Mouse (Mus musculus) embryonic facial prominence, embryonic 10.5 days (tissue): ENCODE measurements around the gene Edem2. TPM values are rescaled to one million over a fixed set of nuclear protein-coding genes. Genes with fewer than 3 reads are reported as not detected.

Source experiments
- DNase-seq: peaks from one replicate; pipeline ENCODE4 v3.0.0-alpha.2; 2017; ENCODE audit warnings: low spot score
- H3K27ac ChIP-seq: fragments of 300-500 bp; sonication (generic); replicated peaks from 2 replicates; pipeline ENCODE4 v1.5.1; 2016; ENCODE audit warnings: mild to moderate bottlenecking
- H3K27me3 ChIP-seq: fragments of 300-500 bp; sonication (generic); replicated peaks from 2 replicates; pipeline ENCODE4 v1.6.1; 2016; ENCODE audit warnings: low read depth, mild to moderate bottlenecking; ENCODE audit not compliant: poor library complexity, severe bottlenecking
- H3K36me3 ChIP-seq: fragments of 300-500 bp; sonication (generic); replicated peaks from 2 replicates; pipeline ENCODE4 v1.6.1; 2016; ENCODE audit warnings: mild to moderate bottlenecking, moderate library complexity
- H3K4me1 ChIP-seq: fragments of 300-500 bp; sonication (generic); 2 replicates; pipeline ENCODE4 v1.6.1; 2016
- H3K4me3 ChIP-seq: fragments of 300-500 bp; sonication (generic); 2 replicates; pipeline ENCODE4 v1.5.1; 2016; ENCODE audit warnings: mild to moderate bottlenecking, moderate library complexity
- H3K9me3 ChIP-seq: fragments of 300-500 bp; sonication (generic); 2 replicates; pipeline ENCODE4 v1.6.1; 2016; ENCODE audit warnings: mild to moderate bottlenecking
- WGBS: fragments of 180-500 bp; shearing (Covaris S2); methylation state at CpG from one replicate; pipeline ENCODE4 v1.1.7; 2016; 5-methylcytosine and 5-hydroxymethylcytosine counted together
- polyA plus RNA-seq: library from polyadenylated mRNA; unstranded; fragments of >200 nt; fragmentation: Nextera tagmentation; extraction: Ambion mirVana; gene quantifications from 2 replicates; pipeline ENCODE4 v1.2.1, GENCODE M21; 2016

Gene Edem2
- polyA plus RNA-seq, 1 experiment from 2014 or later, result 27.0 TPM

GRCm38 (mm10) chr2:155675118-155675517 is 54.2 kb downstream of the Edem2 start:
- Histone ChIP-seq H3K4me1 (no peaks in the 10 kb centered on the region), H3K36me3 (peaks cover 33% of the 10 kb centered on the region), H3K27me3 (no peaks in the 10 kb centered on the region), H3K9me3 (no peaks in the 10 kb centered on the region), H3K27ac (no peak overlapping the region), H3K4me3 (no peak overlapping the region)
- no peak for DNase-seq
- WGBS, result 74% methylated on average over 4 of the region's 4 CpGs

GRCm38 (mm10) chr2:155673546-155673945 is 55.7 kb downstream of the Edem2 start:
- DNase-seq, result peak; percentile 55
- 32% methylated on average over 2 of the region's 2 CpGs for WGBS
- Histone ChIP-seq H3K4me3 (no peak overlapping the region), H3K36me3 (peaks cover 37% of the 10 kb centered on the region), H3K27me3 (no peaks in the 10 kb centered on the region), H3K4me1 (no peaks in the 10 kb centered on the region), H3K9me3 (no peaks in the 10 kb centered on the region), H3K27ac (no peak overlapping the region)

- DNase-seq, result no peak
- H3K9me3 ChIP-seq, result no peaks in the 10 kb centered on the region
- no peaks in the 10 kb centered on the region for H3K4me1 ChIP-seq
- 91% methylated on average over 4 of the region's 4 CpGs for WGBS
- no peaks in the 10 kb centered on the region for H3K27me3 ChIP-seq
- no peak overlapping the region for H3K27ac ChIP-seq
- H3K36me3 ChIP-seq, result peaks cover 59% of the 10 kb centered on the region
- no peak overlapping the region for H3K4me3 ChIP-seq
Measured at GRCm38 (mm10) chr2:155671236-155671635, 58.0 kb downstream of the Edem2 start.

- Histone ChIP-seq H3K4me3 (no peak overlapping the region), H3K27me3 (no peaks in the 10 kb centered on the region), H3K27ac (no peak overlapping the region), H3K9me3 (no peaks in the 10 kb centered on the region), H3K36me3 (peaks cover 87% of the 10 kb centered on the region), H3K4me1 (no peaks in the 10 kb centered on the region)
- 87% methylated on average over 4 of the region's 4 CpGs for WGBS
- peak; percentile 21 for DNase-seq
Measured at GRCm38 (mm10) chr2:155668461-155668860, 60.8 kb downstream of the Edem2 start.

GRCm38 (mm10) chr2:155667881-155668280 is 61.4 kb downstream of the Edem2 start:
- WGBS, result 96% methylated on average over 8 of the region's 8 CpGs
- Histone ChIP-seq H3K9me3 (no peaks in the 10 kb centered on the region), H3K27me3 (no peaks in the 10 kb centered on the region), H3K36me3 (peaks cover 93% of the 10 kb centered on the region), H3K4me1 (no peaks in the 10 kb centered on the region), H3K4me3 (no peak overlapping the region), H3K27ac (no peak overlapping the region)
- no peak for DNase-seq

GRCm38 (mm10) chr2:155663910-155664460 is 65.3 kb downstream of the Edem2 start:
- WGBS, result 85% methylated on average over 6 of the region's 6 CpGs
- peaks cover 95% of the 10 kb centered on the region for H3K36me3 ChIP-seq
- no peaks in the 10 kb centered on the region for H3K4me1 ChIP-seq
- no peaks in the 10 kb centered on the region for H3K27me3 ChIP-seq
- no peak for DNase-seq
- no peak overlapping the region for H3K4me3 ChIP-seq
- no peak overlapping the region for H3K27ac ChIP-seq
- no peaks in the 10 kb centered on the region for H3K9me3 ChIP-seq

GRCm38 (mm10) chr2:155663097-155663496 is 66.2 kb downstream of the Edem2 start:
- H3K4me1 ChIP-seq, result no peaks in the 10 kb centered on the region
- H3K27ac ChIP-seq, result no peak overlapping the region
- H3K4me3 ChIP-seq, result no peak overlapping the region
- DNase-seq, result peak; percentile 46
- no peaks in the 10 kb centered on the region for H3K27me3 ChIP-seq
- no peaks in the 10 kb centered on the region for H3K9me3 ChIP-seq
- H3K36me3 ChIP-seq, result peaks cover 95% of the 10 kb centered on the region
- 32% methylated on average over 5 of the region's 5 CpGs for WGBS

- no peak for DNase-seq
- WGBS, result 94% methylated on average over 5 of the region's 5 CpGs
- H3K36me3 ChIP-seq, result peaks cover 95% of the 10 kb centered on the region
- no peaks in the 10 kb centered on the region for H3K27me3 ChIP-seq
- H3K27ac ChIP-seq, result no peak overlapping the region
- no peaks in the 10 kb centered on the region for H3K9me3 ChIP-seq
- no peaks in the 10 kb centered on the region for H3K4me1 ChIP-seq
- H3K4me3 ChIP-seq, result no peak overlapping the region
Measured at GRCm38 (mm10) chr2:155662390-155662789, 66.9 kb downstream of the Edem2 start.

- no peaks in the 10 kb centered on the region for H3K4me1 ChIP-seq
- peaks cover 96% of the 10 kb centered on the region for H3K36me3 ChIP-seq
- H3K27ac ChIP-seq, result no peak overlapping the region
- no peak for DNase-seq
- H3K27me3 ChIP-seq, result no peaks in the 10 kb centered on the region
- H3K4me3 ChIP-seq, result no peak overlapping the region
- no peaks in the 10 kb centered on the region for H3K9me3 ChIP-seq
- WGBS, result 77% methylated on average over 6 of the region's 6 CpGs
Measured at GRCm38 (mm10) chr2:155655759-155656372, 73.4 kb downstream of the Edem2 start.

GRCm38 (mm10) chr2:155652618-155653017 is 76.7 kb downstream of the Edem2 start:
- no peaks in the 10 kb centered on the region for H3K4me1 ChIP-seq
- H3K4me3 ChIP-seq, result no peak overlapping the region
- no peak overlapping the region for H3K27ac ChIP-seq
- H3K9me3 ChIP-seq, result no peaks in the 10 kb centered on the region
- 90% methylated on average over 5 of the region's 5 CpGs for WGBS
- peaks cover 98% of the 10 kb centered on the region for H3K36me3 ChIP-seq
- H3K27me3 ChIP-seq, result no peaks in the 10 kb centered on the region
- no peak for DNase-seq

Other genes starting within 250 kb of the Edem2 start
- gene Acss2, start 211.5 kb downstream of the Edem2 start, polyA plus RNA-seq, result 8.4 and 9.1 TPM in 2 replicates
- 7.3 TPM in 2 replicates for gene Ggt7, start 211.2 kb downstream of the Edem2 start, polyA plus RNA-seq
- gene Gss, start 136.7 kb downstream of the Edem2 start, polyA plus RNA-seq, result 20.2 and 22.9 TPM in 2 replicates
- 0.75 and 0.77 TPM in 2 replicates for gene Myh7b, start 118.3 kb downstream of the Edem2 start, polyA plus RNA-seq
- gene Trpc4ap, start 37.1 kb downstream of the Edem2 start, polyA plus RNA-seq, result 126 and 127 TPM in 2 replicates
- not detected in 2 replicates for gene Gm17581, start 6.4 kb upstream of the Edem2 start, polyA plus RNA-seq
- 1.0 and 1.8 TPM in 2 replicates for gene Procr, start 21.6 kb upstream of the Edem2 start, polyA plus RNA-seq
- gene Mmp24, start 45.9 kb upstream of the Edem2 start, polyA plus RNA-seq, result 0.30 and 0.44 TPM in 2 replicates
- gene BC029722, start 90.0 kb upstream of the Edem2 start, polyA plus RNA-seq, result 7.1 and 8.4 TPM in 2 replicates
- gene Eif6, start 97.5 kb upstream of the Edem2 start, polyA plus RNA-seq, result 247 and 259 TPM in 2 replicates
- 0.29 and 0.41 TPM in 2 replicates for gene Fam83c, start 105.4 kb upstream of the Edem2 start, polyA plus RNA-seq
- 74.2 and 82.8 TPM in 2 replicates for gene Uqcc1, start 200.8 kb upstream of the Edem2 start, polyA plus RNA-seq
- gene Gm15557, start 211.3 kb upstream of the Edem2 start, polyA plus RNA-seq, result 0.12 TPM in 1 of 2 replicates, not detected in the other
- gene Gdf5, start 215.9 kb upstream of the Edem2 start, polyA plus RNA-seq, result 0.52 and 0.91 TPM in 2 replicates
- 29.8 and 31.4 TPM in 2 replicates for gene Cep250, start 227.0 kb upstream of the Edem2 start, polyA plus RNA-seq